Mouse (Mus musculus) right cerebral cortex, postnatal 25 days (tissue): ENCODE results near the gene Ankib1.
"Not testable (repeated sequence)": the region's sequence is repeated elsewhere in the genome, so short reads cannot be mapped to it uniquely, and the experiment has no call there.

ENCODE experiments used
- DNase-seq: peaks from one replicate; pipeline ENCODE4 v3.0.0; 2022

Gene Ankib1

DNA sequence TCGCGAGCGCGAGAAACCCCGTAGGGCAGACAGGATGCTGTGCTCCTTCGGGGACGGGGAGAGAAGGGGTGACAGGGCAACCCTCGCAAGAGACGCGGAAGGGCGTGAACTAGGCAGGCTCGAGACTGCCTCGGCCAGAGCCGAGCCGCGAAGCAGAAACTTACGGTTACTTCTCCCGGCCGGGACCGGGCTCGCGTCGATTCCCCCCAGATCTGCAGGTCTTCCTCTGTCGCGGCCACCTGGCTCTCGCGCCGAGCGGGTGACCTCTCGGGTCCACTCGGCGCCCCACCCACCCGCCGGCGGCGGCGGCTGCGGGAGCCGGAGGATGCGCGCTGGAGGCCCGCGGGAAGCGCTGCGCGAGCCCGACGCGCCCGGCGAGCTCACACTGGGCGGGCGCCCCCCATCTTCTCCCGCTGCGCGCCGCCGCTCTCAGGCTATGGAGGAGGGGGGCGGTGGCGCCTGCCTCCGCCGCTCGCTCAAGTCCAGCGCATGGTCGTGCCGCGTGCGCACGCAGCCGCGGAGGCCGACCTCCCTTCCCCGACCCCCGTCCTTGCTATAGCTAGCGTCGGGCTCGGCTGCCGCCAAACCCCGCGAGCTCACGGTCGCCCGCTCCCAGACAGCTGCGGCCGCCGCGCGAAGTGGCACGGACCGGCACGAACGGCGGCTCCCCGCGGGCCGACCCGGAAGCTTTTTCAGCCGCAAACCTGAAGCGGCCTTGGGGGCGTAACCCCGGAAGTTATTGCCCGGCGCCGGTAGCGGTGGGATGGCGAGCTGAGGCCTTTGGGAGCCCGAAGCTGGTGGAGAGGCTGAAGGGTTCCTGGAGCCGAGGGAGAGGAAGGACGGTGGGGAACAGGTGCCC is at the start of gene Ankib1, which contains the start of gene Krit1:
Gene Ankib1, minus strand, starts transcription at position 493 of the 859 bp plus-strand sequence.
Gene Krit1, plus strand, starts transcription at position 752 of the 859 bp plus-strand sequence.
- peak; percentile 91 for DNase-seq

DNA sequence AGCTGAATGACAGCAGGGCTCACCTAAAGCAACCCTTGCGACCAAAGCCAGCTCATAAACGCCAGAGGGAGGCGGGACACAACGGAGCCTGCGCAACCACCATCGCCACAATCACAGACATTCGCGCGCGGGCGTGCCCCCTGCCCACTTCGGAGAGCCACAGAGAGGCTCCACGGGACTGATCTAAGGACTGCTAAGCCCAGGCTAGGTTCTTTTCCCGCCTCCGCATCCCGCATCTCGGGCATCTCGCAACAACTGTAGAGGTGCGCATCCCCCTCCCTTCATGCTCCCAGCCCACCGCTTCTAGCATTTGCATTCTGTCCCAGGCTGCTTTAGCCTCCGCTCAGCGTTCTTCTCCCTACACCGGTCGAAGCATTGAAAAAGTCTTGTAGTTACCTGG is 42.3 kb upstream of the Ankib1 start, which contains the start of gene Lrrd1:
Gene Lrrd1, plus strand, starts transcription at position 148 of the 400 bp plus-strand sequence.
- peak; percentile 8 for DNase-seq

DNA sequence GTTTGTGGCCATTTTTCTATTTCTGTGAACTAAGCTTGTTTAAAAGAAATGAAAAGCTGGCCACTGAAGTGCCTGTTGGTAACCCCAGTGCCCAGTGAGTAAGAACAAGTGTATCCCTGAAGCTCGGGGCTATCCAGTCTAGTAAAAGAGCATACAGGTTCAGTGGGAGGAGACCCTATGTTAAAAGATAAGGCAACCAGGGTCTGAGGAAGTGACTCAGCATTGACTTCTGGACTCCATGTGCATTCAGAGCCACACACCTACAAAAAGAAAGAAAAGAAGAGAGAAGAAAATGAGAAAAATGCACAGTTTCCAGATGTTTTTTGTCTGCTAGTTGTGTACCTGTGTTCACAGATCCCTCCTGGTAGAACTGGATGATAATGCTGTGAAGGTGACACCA is 31.4 kb upstream of the Ankib1 start:
- no peak for DNase-seq

DNA sequence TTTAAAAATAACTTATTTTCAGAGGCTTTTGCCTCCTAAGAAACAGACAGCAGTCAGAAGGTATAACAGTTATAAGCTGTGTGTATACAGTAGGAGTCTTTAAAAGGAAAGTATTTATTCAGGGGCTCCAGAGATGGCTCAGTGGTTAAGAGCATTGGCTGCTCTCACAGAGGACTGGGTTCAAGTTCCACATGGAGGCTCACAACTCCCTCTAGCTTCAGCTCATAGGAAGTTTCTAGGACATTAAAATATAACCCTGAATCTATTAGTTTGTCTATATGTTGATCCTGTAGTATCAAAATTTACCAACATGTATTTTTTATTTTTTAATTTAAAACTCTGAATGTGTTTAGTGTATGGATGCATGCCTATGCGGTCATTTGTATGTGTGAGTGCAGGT is 5.7 kb upstream of the Ankib1 start:
- no peak for DNase-seq

DNA sequence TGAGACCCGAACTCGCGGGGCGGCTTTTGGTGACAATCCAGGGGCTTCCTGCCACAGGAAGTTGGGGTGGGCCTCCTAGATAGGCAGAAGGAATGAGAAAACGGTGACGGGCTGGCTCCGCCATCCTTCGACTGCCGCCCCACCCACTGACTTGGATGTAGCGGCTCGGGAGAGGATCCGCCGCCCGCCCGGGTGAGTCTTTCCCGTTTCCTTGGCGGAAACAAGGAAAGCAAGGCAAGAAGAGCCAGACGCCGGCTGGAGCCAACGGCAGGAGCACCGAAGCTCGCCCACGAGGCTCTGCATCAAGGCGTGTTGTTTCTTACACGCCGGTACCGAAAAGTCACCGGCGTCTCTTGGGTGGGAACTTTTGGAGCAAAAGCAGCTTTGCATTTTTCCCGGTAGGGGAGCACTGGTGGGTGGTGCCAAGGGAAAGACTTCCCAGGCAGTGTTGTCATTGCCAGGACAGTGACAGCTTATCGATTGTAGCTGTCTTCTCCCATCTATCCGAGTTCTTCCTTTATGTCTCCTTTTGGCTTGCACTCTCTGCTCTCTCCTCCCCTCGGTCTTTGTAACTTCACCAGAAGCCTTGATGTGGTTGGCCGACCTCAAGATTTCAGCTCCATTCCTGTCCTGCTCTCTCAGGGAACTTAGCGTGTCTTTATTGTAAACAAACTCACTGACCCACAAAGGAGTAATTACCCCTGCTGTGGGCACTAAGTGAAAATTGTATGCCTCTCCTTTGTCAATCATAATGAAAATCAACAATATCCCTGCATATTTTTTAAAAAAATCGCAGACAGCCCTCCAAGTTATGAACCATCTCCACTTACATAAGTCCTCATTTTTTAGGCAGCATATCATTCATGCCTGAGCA is 804 bp upstream of the Ankib1 start:
- no peak for DNase-seq

DNA sequence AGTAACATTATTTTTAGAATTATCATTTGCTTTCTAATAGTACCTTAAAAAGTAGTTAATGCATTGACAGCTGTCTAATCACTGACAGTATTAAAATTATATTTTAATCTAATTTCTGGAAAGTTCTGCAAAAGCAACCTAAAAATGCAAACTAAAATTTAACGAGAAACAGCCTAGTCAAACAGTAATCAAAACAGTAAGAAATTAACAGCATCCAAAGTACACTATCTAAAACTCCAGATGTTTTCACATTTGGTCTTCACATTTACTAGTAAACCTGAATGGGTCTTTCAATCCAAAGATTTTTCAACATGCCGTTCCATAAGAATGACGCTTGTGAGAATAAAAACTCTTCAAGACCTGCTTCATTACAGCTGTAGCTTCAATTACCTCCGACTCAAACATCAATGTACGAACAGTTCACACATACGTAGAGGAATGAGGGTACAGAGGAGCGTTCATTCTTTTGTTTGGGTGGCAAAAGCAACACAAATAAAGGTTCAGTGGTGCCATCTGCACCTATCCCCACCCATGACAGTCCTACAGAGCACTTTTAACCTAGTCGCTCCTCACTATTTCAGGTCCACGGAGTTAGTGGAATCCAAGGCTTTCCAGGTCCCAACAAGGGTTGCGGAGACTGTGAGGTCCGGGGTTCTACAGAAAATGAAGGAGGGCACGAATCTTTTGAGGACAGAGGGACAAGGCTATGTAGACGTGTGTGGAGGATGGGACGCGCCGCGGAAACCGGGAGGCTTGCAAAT is 873 bp downstream of the Ankib1 start:
- DNase-seq: peak; percentile 11

DNA sequence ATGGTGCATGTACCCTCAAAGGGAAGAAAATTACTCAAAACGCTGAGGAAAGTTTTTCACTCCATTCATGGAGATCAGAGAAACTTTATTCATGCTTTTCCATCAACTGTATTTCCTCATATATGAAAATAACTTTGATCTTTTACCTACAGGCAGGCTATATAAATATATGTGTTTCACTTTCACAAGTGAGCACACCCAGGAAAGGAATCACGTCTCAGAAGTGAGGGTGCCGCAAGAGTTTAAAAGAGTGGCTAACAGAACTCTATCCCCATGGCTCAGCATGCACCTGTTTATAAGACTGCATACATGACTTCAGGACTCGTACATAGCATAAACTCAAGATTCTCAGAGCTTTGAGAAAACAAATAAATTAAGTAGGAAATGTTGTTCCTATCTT is 1.8 kb downstream of the Ankib1 start:
- no peak for DNase-seq

DNA sequence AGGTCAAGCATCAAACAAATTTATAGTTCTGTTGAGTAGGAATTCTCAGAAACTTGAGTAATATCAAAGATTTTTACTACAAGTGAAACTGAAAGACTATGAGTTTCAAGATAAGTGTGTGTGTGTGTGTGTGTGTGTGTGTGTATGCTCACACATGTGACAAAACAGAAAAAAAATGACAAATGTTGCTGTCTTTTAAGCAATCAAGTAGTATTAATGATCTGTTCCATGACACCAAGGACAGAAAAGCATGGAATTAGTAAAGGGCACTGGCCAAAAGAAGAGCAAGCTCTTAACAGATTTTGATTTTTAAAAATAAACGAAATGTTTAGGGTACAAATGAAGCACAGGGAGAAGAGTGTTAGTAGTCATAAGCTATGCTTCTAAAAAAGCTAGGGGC is 2.7 kb downstream of the Ankib1 start:
- no peak for DNase-seq

DNA sequence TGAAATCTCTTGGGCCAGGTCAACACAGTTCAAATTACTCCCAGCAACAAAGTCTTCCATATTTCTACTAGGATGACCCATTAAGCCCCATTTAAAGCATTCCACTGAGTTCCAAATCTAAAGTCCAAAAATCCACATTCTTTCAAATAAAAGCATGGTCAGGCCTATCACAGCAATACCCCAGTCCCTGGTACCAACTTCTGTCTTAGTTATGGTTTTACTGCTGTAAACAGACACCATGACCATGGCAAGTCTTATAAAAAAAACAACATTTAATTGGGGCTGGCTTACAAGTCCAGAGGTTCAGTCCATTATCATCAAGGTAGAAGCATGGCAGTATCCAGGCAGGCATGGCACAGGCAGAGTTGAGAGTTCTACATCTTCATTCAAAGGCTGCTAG is 4.1 kb downstream of the Ankib1 start:
- DNase-seq: not testable (repeated sequence)

DNA sequence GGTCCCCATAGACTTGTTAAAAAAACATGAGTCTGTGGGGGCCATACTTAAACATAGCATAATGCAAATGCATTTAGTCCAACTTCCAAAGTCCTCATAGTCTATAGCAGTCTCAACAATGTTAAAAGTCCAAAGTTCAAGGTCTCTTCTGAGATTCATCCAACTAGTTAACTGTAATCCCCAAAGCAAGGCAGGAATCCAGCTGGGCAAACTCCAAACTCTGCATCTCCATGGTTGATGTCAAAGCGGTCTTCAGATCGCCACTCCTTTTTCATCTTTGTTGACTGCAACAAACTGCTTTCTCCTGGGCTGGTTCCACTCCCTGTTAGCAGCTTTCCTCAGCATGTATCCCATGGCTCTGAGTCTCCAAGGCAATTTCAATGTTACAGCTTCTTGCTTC is 5.6 kb downstream of the Ankib1 start:
- not testable (repeated sequence) for DNase-seq

DNA sequence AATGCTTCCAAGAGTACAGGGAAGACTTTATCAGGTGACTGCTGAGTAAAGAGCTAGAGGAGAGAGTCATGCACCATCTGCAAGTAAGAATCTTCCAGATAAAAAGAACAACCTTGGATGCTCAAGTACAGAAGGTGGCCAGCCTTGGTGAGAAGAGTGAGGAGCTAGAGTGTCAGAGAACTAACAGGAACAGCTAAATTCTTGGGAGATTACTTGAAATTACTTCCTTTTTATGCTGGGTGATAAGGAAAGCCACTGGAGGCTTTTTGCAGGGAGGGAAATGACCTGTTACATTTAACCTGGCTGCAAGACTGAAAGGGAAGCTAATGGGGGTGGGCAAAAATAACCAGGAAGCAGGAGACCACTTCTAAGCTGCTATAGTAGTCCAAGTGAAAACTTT is 11.7 kb downstream of the Ankib1 start:
- no peak for DNase-seq

DNA sequence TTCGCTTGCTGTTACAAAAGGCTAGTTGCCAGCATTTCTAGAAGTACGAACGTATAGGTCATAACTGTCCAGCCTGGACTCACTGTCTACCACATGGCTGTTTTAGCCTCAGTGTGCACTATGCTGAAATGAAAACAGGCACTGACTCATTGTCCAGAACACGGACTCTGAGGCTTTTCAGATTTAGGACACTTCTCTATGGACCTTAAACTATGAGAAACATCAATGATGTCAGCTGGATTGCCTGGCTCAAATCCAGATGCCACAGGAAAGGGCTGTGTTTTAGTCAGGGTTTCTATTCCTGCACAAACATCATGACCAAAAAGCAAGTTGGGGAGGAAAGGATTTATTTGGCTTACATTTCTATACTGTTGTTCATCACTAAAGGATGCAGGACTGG is 15.2 kb downstream of the Ankib1 start:
- DNase-seq: no peak

DNA sequence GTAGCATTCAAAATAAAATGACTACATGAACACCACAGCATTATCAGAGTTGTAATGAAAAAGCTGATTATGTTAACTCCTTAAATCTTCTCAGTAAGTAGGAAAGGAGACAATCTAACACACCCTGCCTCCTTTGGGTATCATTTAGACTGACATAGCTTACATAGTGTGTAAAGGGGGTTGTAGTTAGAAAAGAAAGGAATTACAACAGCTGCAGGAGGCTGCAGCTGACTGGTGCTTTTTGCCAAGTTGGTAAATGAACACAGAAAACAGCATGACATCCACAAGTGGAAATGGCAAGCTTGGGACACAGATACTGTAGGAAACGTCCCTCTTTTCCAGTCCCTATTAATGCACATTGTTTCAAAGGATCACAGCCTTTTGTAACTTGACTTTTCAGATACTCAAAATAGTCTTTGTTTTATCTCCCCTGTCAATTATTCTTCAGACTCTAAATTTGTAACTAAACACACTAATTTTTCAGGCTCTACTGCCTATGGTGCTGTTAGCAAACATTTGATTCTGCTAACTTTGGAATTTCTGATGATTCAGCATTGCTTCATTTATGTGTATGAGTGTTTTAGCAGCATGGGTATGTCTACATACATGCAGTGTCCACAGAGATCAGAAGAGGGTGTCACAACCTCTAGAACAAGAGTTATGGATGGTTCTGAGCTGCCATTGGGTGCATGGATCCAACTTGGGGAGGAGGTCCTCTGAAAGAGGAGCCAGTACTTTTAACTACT is 17.8 kb downstream of the Ankib1 start:
- no peak for DNase-seq

DNA sequence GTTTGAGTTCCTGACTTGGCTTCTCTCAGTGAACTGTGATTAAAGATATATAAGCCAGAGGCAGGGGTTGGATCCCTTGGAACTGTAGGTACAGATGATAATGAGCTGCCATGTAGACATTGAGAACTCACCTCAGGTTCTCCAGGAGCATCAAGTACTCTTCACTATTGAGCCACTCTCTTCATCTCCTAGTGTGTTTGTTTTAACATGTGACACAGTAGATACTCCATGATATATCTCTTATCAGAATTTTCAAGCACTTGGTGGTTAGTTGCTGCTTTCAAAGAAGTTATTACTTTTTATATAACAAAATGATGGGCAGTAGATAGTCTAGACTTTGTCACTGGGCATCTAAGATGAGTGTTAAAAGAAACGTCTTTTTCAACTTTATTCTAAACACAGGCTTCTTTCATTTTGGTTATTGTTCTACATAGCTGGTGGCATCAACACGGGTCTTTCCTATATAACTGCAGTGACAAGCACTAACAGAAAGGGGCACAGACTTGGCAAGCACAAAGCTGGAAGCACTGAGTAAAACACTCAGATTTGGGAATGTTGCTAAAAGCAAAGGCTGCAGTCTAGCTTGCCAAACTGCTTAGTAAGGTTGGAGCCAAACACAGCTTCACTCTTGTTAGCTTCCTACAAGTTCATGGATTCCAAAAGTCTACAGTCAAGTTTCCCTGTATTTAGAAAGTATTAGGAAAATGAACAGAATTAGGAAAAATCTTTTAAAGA is 18.6 kb downstream of the Ankib1 start:
- DNase-seq: no peak

DNA sequence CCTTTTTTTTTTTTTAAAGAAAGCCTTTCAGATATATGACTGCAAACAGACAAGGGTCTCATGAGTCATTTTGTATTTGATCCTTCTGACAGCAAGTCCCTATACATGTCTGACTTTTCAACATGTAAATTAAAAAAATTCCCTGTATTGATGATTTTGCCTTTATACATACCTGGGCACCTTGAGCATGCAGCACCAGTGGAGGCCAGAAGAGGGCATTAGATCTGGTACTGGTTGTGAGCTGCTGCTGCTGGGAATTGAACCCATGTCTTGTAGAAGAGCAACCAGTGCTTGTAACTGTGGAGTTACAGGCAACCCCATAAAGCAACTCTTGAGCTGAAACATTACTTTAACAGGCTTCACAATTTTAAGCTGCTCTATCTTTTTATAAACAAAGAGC is 20.1 kb downstream of the Ankib1 start:
- no peak for DNase-seq

DNA sequence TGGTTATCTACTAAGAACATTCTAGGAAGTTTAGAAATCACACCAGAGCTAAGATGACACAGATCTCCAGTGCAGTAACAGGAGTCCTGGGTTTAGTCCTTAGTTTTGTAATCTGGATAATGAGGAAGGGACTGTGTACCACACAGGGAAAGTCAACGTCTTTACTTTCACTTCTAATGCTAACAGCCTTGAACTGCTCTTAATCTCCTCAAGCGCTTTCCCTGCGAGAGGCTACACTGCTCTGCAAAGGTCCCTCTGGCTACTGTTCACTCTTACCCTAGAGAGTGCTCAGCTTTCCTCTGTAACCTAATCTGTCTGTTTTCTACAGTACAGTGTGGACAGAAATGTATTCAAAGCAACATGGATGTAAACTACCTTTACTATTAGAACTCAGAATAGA is 30.7 kb downstream of the Ankib1 start:
- DNase-seq: no peak

DNA sequence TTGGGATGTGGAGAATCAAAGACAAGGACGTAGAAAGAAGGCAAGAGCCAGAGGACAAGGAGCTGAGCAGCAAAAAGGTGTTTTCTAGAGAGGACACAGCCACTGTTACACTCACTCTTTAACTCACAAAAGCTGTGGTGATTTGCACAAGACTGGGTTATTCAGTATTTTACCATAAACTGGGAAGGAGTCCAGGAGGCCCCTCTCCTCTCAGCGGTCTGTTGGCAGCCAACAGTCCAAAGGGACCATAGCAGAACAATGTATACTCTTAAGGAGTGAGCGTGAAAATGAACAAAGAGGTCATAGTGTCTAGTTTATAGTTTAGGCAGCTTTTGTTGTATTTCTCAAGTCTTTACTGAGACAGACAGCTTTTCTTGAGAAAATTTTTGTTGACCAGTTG is 31.2 kb downstream of the Ankib1 start:
- DNase-seq: no peak

DNA sequence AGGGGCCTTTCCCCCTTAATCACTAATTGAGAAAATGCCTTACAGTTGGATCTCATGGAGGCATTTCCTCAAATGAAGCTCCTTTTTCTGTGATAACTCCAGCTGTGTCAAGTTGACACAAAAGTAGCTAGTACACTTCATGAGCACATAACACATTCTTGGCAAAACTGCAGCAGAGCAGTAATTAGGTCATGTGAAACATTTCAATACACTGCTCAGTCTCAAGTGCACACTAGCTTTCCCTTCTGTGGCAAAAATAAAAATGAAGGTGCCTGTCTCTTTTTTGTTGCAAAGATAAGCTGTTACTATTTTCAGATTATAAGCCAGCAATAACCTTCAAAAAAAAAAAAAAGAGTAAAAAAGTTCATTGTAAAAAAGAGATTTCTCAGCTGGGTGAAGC is 52.2 kb downstream of the Ankib1 start:
- DNase-seq: not testable (repeated sequence)

DNA sequence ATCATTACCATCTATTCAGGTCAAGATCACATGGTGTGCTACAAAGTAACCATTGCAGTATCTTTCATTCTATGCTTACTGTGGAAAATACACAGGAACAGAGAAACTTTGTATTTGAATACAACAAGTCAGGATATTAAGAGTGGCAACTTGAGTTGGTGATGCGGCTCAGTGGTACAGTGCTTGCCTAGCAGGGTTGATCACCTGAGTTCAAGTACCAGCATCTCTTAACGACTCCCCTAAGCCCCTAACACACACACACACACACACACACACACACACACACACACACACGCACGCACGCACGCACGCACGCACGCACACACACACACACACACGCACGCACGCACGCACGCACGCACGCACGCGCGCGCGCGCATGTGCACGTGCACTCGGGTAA is 69.9 kb downstream of the Ankib1 start:
- DNase-seq: not testable (repeated sequence)

DNA sequence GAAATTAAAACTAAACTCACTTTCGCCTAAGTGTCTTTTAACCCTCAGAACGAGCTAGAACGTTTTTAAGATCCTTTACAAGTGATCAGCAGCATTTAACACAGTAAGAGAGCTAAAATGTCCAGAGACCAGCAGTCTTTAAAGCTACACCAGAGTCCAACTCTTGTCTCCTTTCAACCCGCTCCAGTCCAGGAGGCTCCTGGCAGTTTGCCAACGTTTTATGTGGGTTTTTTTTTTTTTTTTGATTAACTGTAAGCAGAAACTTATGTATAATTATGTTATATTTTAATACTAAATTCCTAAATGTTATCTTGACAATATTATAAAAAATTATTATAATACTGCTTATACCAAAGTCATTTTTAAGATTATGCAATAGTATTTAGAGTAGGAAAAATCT is 73.9 kb downstream of the Ankib1 start:
- no peak for DNase-seq

DNA sequence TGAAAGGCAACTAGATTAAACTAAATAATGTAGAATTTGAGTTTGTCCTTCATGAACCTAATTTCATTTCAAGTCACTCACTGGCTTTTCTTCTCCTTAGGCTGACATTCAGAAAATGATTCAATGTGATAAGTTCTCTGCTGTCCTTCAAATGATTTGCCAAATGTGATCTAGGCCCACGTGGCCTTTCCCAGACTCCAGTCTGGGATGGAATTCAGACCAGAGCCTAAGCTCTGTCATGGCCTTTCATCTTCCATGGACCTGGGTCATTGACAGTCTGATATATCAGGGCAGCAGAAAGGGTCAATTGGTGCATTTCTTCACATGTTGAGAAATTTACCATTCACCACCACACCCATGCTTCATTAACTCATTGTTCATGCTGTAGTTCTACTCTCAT is 77.2 kb downstream of the Ankib1 start:
- DNase-seq: no peak

DNA sequence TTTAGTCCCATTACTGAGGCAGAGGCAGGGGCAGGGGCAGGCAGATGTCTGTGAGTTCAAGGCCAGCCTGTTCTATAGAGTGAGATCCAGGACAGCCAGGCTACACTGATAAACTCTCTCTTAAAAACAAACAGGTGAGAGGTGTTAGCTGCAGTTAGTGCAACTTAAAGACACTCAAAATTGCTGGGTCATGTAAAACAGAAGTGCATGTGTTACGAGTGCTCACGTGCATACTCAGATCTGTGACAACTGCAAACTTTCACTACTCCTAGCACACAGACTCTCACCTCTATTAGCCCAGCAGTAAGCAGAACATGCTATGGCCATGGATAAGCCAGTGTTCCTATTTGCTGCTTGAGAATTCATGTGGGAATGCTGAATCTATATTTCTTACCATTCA is 79.3 kb downstream of the Ankib1 start:
- no peak for DNase-seq
